31 mouse cellular contexts compared by ENCODE assay signal in genomic region chr3:98764155-98764554, GRCm38 (mm10). TPM values are rescaled to one million over a fixed set of nuclear protein-coding genes. Genes with fewer than 3 reads are reported as not detected.
DNase-seq lines count a peak whose midpoint lies in the region; ATAC-seq and TF ChIP-seq lines count a peak whose summit lies in the region.
"Had no signal": no experiment of that assay in that cellular context is flagged by ENCODE, and none has a peak within 500 bp of the region (broad histone marks: within the 10 kb centered on the region; RNA-seq: fewer than 3 reads in every experiment).

No protein-coding gene starts in this region.

- H3K4me2 ChIP-seq in hindbrain, postnatal 0 days (ENCODE audit: low read depth, low read length) = no peak overlapping the region
- no peak overlapping the region for H3K4me2 ChIP-seq in hindbrain, embryonic 16.5 days (ENCODE audit: low read length)
- H3K4me2 ChIP-seq in liver, postnatal 0 days (ENCODE audit: low read depth, low read length) = no peak overlapping the region
- no peak overlapping the region for H3K4me2 ChIP-seq in liver, embryonic 12.5 days
- H3K4me2 ChIP-seq: forebrain, embryonic 15.5 days; heart, embryonic 13.5 days; limb, embryonic 15.5 days; midbrain, embryonic 12.5 days had no signal

- H3K4me3 ChIP-seq in hindbrain, postnatal 0 days (ENCODE audit: low read length) = no peak overlapping the region
- H3K4me3 ChIP-seq in hindbrain, embryonic 16.5 days (ENCODE audit: low read length) = no peak overlapping the region
- H3K4me3 ChIP-seq in liver, postnatal 0 days (ENCODE audit: low read depth, low read length) = no peak overlapping the region
- H3K4me3 ChIP-seq in liver, embryonic 12.5 days = no peak overlapping the region
- no peak overlapping the region for H3K4me3 ChIP-seq in lung, adult 2 months (replicated peaks; ENCODE audit: extremely low read depth, low read depth, low read length)
- H3K4me3 ChIP-seq: embryonic facial prominence, embryonic 10.5 days; forebrain, embryonic 15.5 days; heart, embryonic 13.5 days; hindbrain, embryonic 10.5 days; limb, embryonic 15.5 days; midbrain, embryonic 12.5 days had no signal

- H3K9me3 ChIP-seq in hindbrain, postnatal 0 days (ENCODE audit: low read length) = no peaks in the 10 kb centered on the region
- H3K9me3 ChIP-seq in hindbrain, embryonic 16.5 days (ENCODE audit: control insufficient read depth, low read length) = no peaks in the 10 kb centered on the region
- no peaks in the 10 kb centered on the region for H3K9me3 ChIP-seq in liver, postnatal 0 days (ENCODE audit: low read length)
- no peaks in the 10 kb centered on the region for H3K9me3 ChIP-seq in liver, embryonic 12.5 days (replicated peaks)
- H3K9me3 ChIP-seq: embryonic facial prominence, embryonic 10.5 days; forebrain, embryonic 15.5 days; hindbrain, embryonic 10.5 days; limb, embryonic 15.5 days; midbrain, embryonic 12.5 days had no signal

- H3K27ac ChIP-seq in hindbrain, postnatal 0 days = no peak overlapping the region
- H3K27ac ChIP-seq in hindbrain, embryonic 16.5 days (ENCODE audit: low read depth, low read length) = no peak overlapping the region
- H3K27ac ChIP-seq in liver, postnatal 0 days (ENCODE audit: low read depth) = peak overlapping the region; percentile 66
- no peak overlapping the region for H3K27ac ChIP-seq in liver, embryonic 12.5 days
- H3K27ac ChIP-seq: embryonic facial prominence, embryonic 10.5 days; forebrain, embryonic 15.5 days; heart, embryonic 13.5 days; hindbrain, embryonic 10.5 days; limb, embryonic 15.5 days; midbrain, embryonic 12.5 days had no signal

- TF ChIP-seq POLR2A in lung, adult 2 months (IDR thresholded peaks at IDR 0.05; ENCODE audit: borderline replicate concordance, extremely low read depth, low read depth, low read length) = no peak

- no peak for ATAC-seq in hindbrain, postnatal 0 days
- ATAC-seq in hindbrain, embryonic 16.5 days = no peak
- ATAC-seq in liver, postnatal 0 days = peak; percentile 81
- no peak for ATAC-seq in liver, embryonic 12.5 days
- ATAC-seq: activated CD4-positive, CD25-positive, alpha-beta regulatory T cell, adult 4 months; forebrain, embryonic 15.5 days had no signal

- peak; percentile 4 for DNase-seq in adrenal gland, adult 2 months
- no peak for DNase-seq in adrenal gland, adult 18-20 months (ENCODE audit: low spot score in 2 of 2)
- DNase-seq in hindbrain, postnatal 0 days (ENCODE audit: low spot score) = peak; percentile 2
- peak; percentile 27 for DNase-seq in liver, postnatal 0 days
- no peak for DNase-seq in lung, adult 2 months
- no peak for DNase-seq in embryo, embryonic 9.5 days (ENCODE audit: extremely low spot score)
- DNase-seq: adrenal gland, postnatal 25 days; cerebellum, adult 11 months; cerebellum, adult 9-11 months; gastrocnemius, postnatal 10 days; kidney, adult 8-10 months; layer of hippocampus, adult 9-11 months; left cerebral cortex, postnatal 4 days; lung, adult 18-20 months; lung, postnatal 14 days; spleen, adult 18-20 months had no signal

- no peak for TF ChIP-seq EP300 in liver, postnatal 0 days (IDR thresholded peaks at IDR 0.05; ENCODE audit: low read depth)

- no peaks in the 10 kb centered on the region for H3K4me1 ChIP-seq in hindbrain, postnatal 0 days (ENCODE audit: insufficient read depth, low read length)
- H3K4me1 ChIP-seq in hindbrain, embryonic 16.5 days (ENCODE audit: control insufficient read depth, insufficient read depth, low read depth, low read length) = no peaks in the 10 kb centered on the region
- peaks cover 2% of the 10 kb centered on the region; the same call in 1 of the 2 replicates for H3K4me1 ChIP-seq in liver, postnatal 0 days (ENCODE audit: insufficient read depth)
- H3K4me1 ChIP-seq in liver, embryonic 12.5 days = no peaks in the 10 kb centered on the region
- H3K4me1 ChIP-seq in lung, adult 2 months (ENCODE audit: control insufficient read depth, insufficient read depth, low read length) = no peaks in the 10 kb centered on the region
- H3K4me1 ChIP-seq: embryonic facial prominence, embryonic 10.5 days; forebrain, embryonic 15.5 days; heart, embryonic 13.5 days; hindbrain, embryonic 10.5 days; limb, embryonic 15.5 days; midbrain, embryonic 12.5 days had no signal

- H3K27me3 ChIP-seq in hindbrain, postnatal 0 days (ENCODE audit: insufficient read depth, low read length) = no peaks in the 10 kb centered on the region
- no peaks in the 10 kb centered on the region for H3K27me3 ChIP-seq in hindbrain, embryonic 16.5 days (replicated peaks; ENCODE audit: control insufficient read depth, insufficient read depth, low read length)
- H3K27me3 ChIP-seq in liver, postnatal 0 days (ENCODE audit: insufficient read depth, low read length) = no peaks in the 10 kb centered on the region
- no peaks in the 10 kb centered on the region for H3K27me3 ChIP-seq in liver, embryonic 12.5 days (replicated peaks)
- H3K27me3 ChIP-seq: forebrain, embryonic 15.5 days; heart, embryonic 13.5 days; limb, embryonic 15.5 days; midbrain, embryonic 12.5 days had no signal

- no peaks in the 10 kb centered on the region for H3K36me3 ChIP-seq in hindbrain, postnatal 0 days (ENCODE audit: insufficient read depth, low read length)
- no peaks in the 10 kb centered on the region for H3K36me3 ChIP-seq in hindbrain, embryonic 16.5 days (ENCODE audit: control insufficient read depth, insufficient read depth, low read length)
- no peaks in the 10 kb centered on the region for H3K36me3 ChIP-seq in liver, postnatal 0 days (replicated peaks; ENCODE audit: insufficient read depth, low read length)
- no peaks in the 10 kb centered on the region for H3K36me3 ChIP-seq in liver, embryonic 12.5 days
- H3K36me3 ChIP-seq: embryonic facial prominence, embryonic 10.5 days; forebrain, embryonic 15.5 days; heart, embryonic 13.5 days; hindbrain, embryonic 10.5 days; limb, embryonic 15.5 days; midbrain, embryonic 12.5 days had no signal

- no peak for TF ChIP-seq CTCF in hindbrain, postnatal 0 days (IDR thresholded peaks at IDR 0.05; ENCODE audit: low read depth)
- no peak for TF ChIP-seq CTCF in liver, postnatal 0 days (IDR thresholded peaks at IDR 0.05; ENCODE audit: low read depth)
- TF ChIP-seq CTCF in lung, adult 2 months (IDR thresholded peaks at IDR 0.05; ENCODE audit: insufficient read depth, low read length) = no peak

- H3K9ac ChIP-seq in hindbrain, postnatal 0 days (replicated peaks; ENCODE audit: low read length) = no peak overlapping the region
- H3K9ac ChIP-seq in hindbrain, embryonic 16.5 days (ENCODE audit: low read depth, low read length) = no peak overlapping the region
- H3K9ac ChIP-seq in liver, postnatal 0 days (replicated peaks) = no peak overlapping the region
- no peak overlapping the region for H3K9ac ChIP-seq in liver, embryonic 12.5 days
- H3K9ac ChIP-seq: forebrain, embryonic 15.5 days; heart, embryonic 13.5 days; limb, embryonic 15.5 days; midbrain, embryonic 12.5 days had no signal

RNA-seq across cellular contexts. Expression of gene Hsd3b3, which starts 1.2 kb away (rescaled TPM):
- total RNA-seq in adrenal gland, adult 2 months (2021) = under 1 TPM in 1 of 2 experiments, not detected in 1; 0.29 TPM
- 0.35 TPM in 1 of 2 replicates, not detected in the other for polyA plus RNA-seq in adrenal gland, adult 2 months (2012; rRNA removed)
- not detected for total RNA-seq in adrenal gland, adult 18-20 months (2021)
- total RNA-seq in hindbrain, postnatal 0 days (2014; rRNA removed) = not detected in 2 replicates
- polyA plus RNA-seq in hindbrain, postnatal 0 days (2015; fragmentation: Nextera tagmentation; extraction: Ambion mirVana) = 0.09 and 0.13 TPM in 2 replicates
- 0.30 and 0.40 TPM in 2 replicates for polyA plus RNA-seq in hindbrain, embryonic 16.5 days (2015; fragmentation: Nextera tagmentation; extraction: Ambion mirVana)
- 83.5 and 99.1 TPM in 2 replicates for polyA plus RNA-seq in liver, postnatal 0 days (2015; fragmentation: Nextera tagmentation; extraction: Ambion mirVana)
- polyA plus RNA-seq in liver, embryonic 12.5 days (2016; fragmentation: Nextera tagmentation; extraction: Ambion mirVana) = 0.10 and 0.26 TPM in 2 replicates
- 0.12 and 0.28 TPM in 2 replicates for polyA plus RNA-seq in lung, adult 2 months (2012; rRNA removed)
- total RNA-seq: adrenal gland, postnatal 25 days; common myeloid progenitor, adult 5-6 weeks; gastrocnemius, postnatal 10 days; left cerebral cortex, adult 18-20 months; left cerebral cortex, postnatal 4 days; megakaryocyte progenitor cell, adult 5-6 weeks had no signal
- polyA plus RNA-seq: heart, embryonic 13.5 days; hindbrain, embryonic 10.5 days; limb, embryonic 15.5 days; neural tube, embryonic 11.5 days; thymus, postnatal 0 days had no signal

RNA-seq across cellular contexts. Expression of gene Hsd3b2, which starts 39.8 kb away (rescaled TPM):
- under 1 TPM in 1 of 2 experiments, not detected in 1; 0.14 TPM for total RNA-seq in adrenal gland, adult 2 months (2021)
- polyA plus RNA-seq in adrenal gland, adult 2 months (2012; rRNA removed) = not detected in 2 replicates
- total RNA-seq in adrenal gland, adult 18-20 months (2021) = not detected
- total RNA-seq in hindbrain, postnatal 0 days (2014; rRNA removed) = not detected in 2 replicates
- polyA plus RNA-seq in hindbrain, postnatal 0 days (2015; fragmentation: Nextera tagmentation; extraction: Ambion mirVana) = not detected in 2 replicates
- polyA plus RNA-seq in hindbrain, embryonic 16.5 days (2015; fragmentation: Nextera tagmentation; extraction: Ambion mirVana) = not detected in 2 replicates
- polyA plus RNA-seq in liver, postnatal 0 days (2015; fragmentation: Nextera tagmentation; extraction: Ambion mirVana) = 2.0 and 2.1 TPM in 2 replicates
- not detected in 2 replicates for polyA plus RNA-seq in liver, embryonic 12.5 days (2016; fragmentation: Nextera tagmentation; extraction: Ambion mirVana)
- polyA plus RNA-seq in lung, adult 2 months (2012; rRNA removed) = 0.36 TPM in 1 of 2 replicates, not detected in the other
- total RNA-seq: common myeloid progenitor, adult 5-6 weeks; gastrocnemius, postnatal 10 days; left cerebral cortex, adult 18-20 months; megakaryocyte progenitor cell, adult 5-6 weeks had no signal
- polyA plus RNA-seq: activated CD4-positive, CD25-positive, alpha-beta regulatory T cell, adult 4 months; embryonic facial prominence, embryonic 10.5 days; forebrain, embryonic 15.5 days; limb, embryonic 15.5 days; midbrain, embryonic 12.5 days; neural tube, embryonic 11.5 days; thymus, postnatal 0 days had no signal

RNA-seq across cellular contexts. Expression of gene Hsd3b6, which starts 50.1 kb away (rescaled TPM):
- 100 to 1,000 TPM in 1 of 2 experiments, 10 to 100 TPM in 1; 75.9 to 236 TPM for total RNA-seq in adrenal gland, adult 2 months (2021)
- 25.3 and 27.1 TPM in 2 replicates for polyA plus RNA-seq in adrenal gland, adult 2 months (2012; rRNA removed)
- total RNA-seq in adrenal gland, adult 18-20 months (2021) = 100 to 1,000 TPM in 1 of 2 experiments, 10 to 100 TPM in 1; 78.7 to 201 TPM
- total RNA-seq in hindbrain, postnatal 0 days (2014; rRNA removed) = not detected in 2 replicates
- polyA plus RNA-seq in hindbrain, postnatal 0 days (2015; fragmentation: Nextera tagmentation; extraction: Ambion mirVana) = 0.11 TPM in 1 of 2 replicates, not detected in the other
- polyA plus RNA-seq in hindbrain, embryonic 16.5 days (2015; fragmentation: Nextera tagmentation; extraction: Ambion mirVana) = 0.19 and 0.40 TPM in 2 replicates
- 0.81 and 1.5 TPM in 2 replicates for polyA plus RNA-seq in liver, postnatal 0 days (2015; fragmentation: Nextera tagmentation; extraction: Ambion mirVana)
- 45.7 and 53.1 TPM in 2 replicates for polyA plus RNA-seq in liver, embryonic 12.5 days (2016; fragmentation: Nextera tagmentation; extraction: Ambion mirVana)
- polyA plus RNA-seq in lung, adult 2 months (2012; rRNA removed) = not detected in 2 replicates
- total RNA-seq: common myeloid progenitor, adult 5-6 weeks; gastrocnemius, postnatal 10 days; left cerebral cortex, adult 18-20 months; left cerebral cortex, postnatal 4 days; megakaryocyte progenitor cell, adult 5-6 weeks had no signal
- polyA plus RNA-seq: activated CD4-positive, CD25-positive, alpha-beta regulatory T cell, adult 4 months; large intestine, adult 2 months had no signal

Comparison
In these comparisons a context has a peak if more than half of its experiments do, and no peak if none do; other contexts are left out.
1. DNase-seq: peak in adrenal gland, adult 2 months (single experiment), hindbrain, postnatal 0 days (single experiment) and liver, postnatal 0 days (single experiment); none in adrenal gland, adult 18-20 months (0 of 2), lung, adult 2 months (single experiment) and embryo, embryonic 9.5 days (single experiment).
2. RNA of gene Hsd3b3, which starts 1.2 kb away (polyA plus RNA-seq): 83.5 to 99.1 TPM in liver, postnatal 0 days; 0.35 TPM in adrenal gland, adult 2 months, 0.30 to 0.40 TPM in hindbrain, embryonic 16.5 days, 0.10 to 0.26 TPM in liver, embryonic 12.5 days, 0.12 to 0.28 TPM in lung, adult 2 months and 0.09 to 0.13 TPM in hindbrain, postnatal 0 days; every median in the first group is over 10 times any median in the second.
3. RNA of gene Hsd3b6, which starts 50.1 kb away (polyA plus RNA-seq): 45.7 to 53.1 TPM in liver, embryonic 12.5 days and 25.3 to 27.1 TPM in adrenal gland, adult 2 months; 0.81 to 1.5 TPM in liver, postnatal 0 days, 0.19 to 0.40 TPM in hindbrain, embryonic 16.5 days, 0.11 TPM in hindbrain, postnatal 0 days and not detected in lung, adult 2 months; every median in the first group is over 10 times any median in the second.